Mouse (Mus musculus): Measurements from ENCODE around the gene Nr1d2. TPM values are rescaled to one million over a fixed set of nuclear protein-coding genes. Genes with fewer than 3 reads are reported as not detected.

Gene Nr1d2
- polyA plus RNA-seq, 1 experiment from 2014 or later = 8.2 TPM

Small RNAs within 50 kb of the gene (microRNA-seq; reads per million reads assigned to microRNA genes)
- gene Gm44469 = not detected

Other genes with a start within 250 kb of the Nr1d2 start
- gene Nkiras1, start 32.0 kb upstream of the Nr1d2 start, polyA plus RNA-seq (2015; fragmentation: Nextera tagmentation; extraction: Ambion mirVana) = 29.5 and 33.3 TPM in 2 replicates
- 315 and 322 TPM in 2 replicates for gene Rpl15, start 32.3 kb upstream of the Nr1d2 start, polyA plus RNA-seq (2015; fragmentation: Nextera tagmentation; extraction: Ambion mirVana)
- 200 and 214 TPM in 2 replicates for gene Ube2e1, start 92.7 kb upstream of the Nr1d2 start, polyA plus RNA-seq (2015; fragmentation: Nextera tagmentation; extraction: Ambion mirVana)